Mouse (Mus musculus): ENCODE measurements around the gene Pan3.

Pan3 gene

GRCm38 (mm10) chr5:147430936-147431839 lies 1.2 kb downstream of the Pan3 start:
- in situ Hi-C loops (cut with MboI): no loop called here

- in situ Hi-C loops (cut with MboI): no loop called here
Measured at GRCm38 (mm10) chr5:147432927-147433326, 3.0 kb downstream of the Pan3 start.

DNA sequence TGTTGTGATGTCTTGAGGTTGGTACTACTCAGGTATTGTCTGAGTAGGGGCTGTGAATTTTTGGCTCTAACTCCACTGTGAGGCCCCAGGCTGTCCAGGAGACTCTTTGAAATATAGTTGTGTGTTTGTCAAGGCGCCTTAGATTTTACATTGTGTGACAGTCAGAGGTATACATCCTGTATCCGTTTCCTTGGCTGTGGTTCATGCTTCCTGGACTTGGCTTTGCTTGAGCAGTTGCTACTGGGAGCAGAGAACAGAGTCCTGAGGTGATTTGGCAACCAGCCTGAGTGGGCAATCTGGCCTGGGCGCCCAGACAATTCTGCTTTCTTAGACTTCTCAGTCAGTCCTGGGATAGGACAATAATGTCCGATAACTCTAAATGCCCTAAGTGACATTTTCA lies 5.3 kb downstream of the Pan3 start:
- in situ Hi-C loops (cut with MboI): no loop called here

DNA sequence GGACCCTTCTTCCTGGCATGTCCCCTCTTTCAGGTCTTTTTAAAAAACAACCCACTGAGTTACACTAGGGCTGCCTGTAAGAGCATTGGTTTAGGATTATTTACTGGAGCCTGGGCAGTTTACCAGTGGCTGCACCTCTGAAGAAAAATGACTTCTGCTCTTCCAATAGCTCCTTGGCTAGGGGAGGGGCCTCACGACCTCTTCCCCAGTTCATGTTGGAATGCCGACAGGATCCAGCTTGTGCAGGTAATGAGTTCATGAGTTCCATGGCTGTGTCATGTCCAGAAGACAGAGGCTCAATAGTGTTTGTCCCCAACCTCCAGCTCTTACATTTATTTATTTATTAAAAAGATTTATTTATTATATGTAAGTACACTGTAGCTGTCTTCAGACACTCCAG lies 5.8 kb downstream of the Pan3 start:
- in situ Hi-C loops (cut with MboI): no loop called here

- in situ Hi-C loops (cut with MboI): no loop called here
Measured at GRCm38 (mm10) chr5:147436491-147436890, 6.5 kb downstream of the Pan3 start.

GRCm38 (mm10) chr5:147440996-147441507 lies 11.1 kb downstream of the Pan3 start:
- in situ Hi-C loops (cut with MboI): no loop called here

- in situ Hi-C loops (cut with MboI): no loop called here
Measured at GRCm38 (mm10) chr5:147441979-147442378, 12.0 kb downstream of the Pan3 start.

- in situ Hi-C loops (cut with MboI): no loop called here
Measured at GRCm38 (mm10) chr5:147442741-147443140, 12.8 kb downstream of the Pan3 start.

DNA sequence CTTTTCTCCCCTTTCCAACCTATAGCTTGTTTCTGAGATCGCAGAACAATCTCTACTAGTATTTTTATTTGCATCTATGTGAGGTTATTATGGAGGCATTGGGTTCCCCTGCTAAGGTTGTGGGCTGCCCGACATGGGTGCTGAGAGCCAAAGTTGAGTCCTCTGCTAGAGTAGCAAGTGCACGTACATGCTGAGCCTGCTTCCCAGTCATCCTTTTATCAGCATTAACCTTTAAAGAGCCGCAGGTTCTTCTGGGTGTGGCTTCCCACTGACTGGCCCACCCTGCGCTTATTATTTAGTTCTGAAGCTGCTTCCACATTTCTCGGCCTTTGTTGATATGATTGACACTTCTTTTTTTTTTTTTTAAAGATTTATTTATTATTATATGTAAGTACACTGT lies 14.3 kb downstream of the Pan3 start:
- in situ Hi-C loops (cut with MboI): no loop called here

- in situ Hi-C loops (cut with MboI): no loop called here
Measured at GRCm38 (mm10) chr5:147444757-147445156, 14.8 kb downstream of the Pan3 start.

DNA sequence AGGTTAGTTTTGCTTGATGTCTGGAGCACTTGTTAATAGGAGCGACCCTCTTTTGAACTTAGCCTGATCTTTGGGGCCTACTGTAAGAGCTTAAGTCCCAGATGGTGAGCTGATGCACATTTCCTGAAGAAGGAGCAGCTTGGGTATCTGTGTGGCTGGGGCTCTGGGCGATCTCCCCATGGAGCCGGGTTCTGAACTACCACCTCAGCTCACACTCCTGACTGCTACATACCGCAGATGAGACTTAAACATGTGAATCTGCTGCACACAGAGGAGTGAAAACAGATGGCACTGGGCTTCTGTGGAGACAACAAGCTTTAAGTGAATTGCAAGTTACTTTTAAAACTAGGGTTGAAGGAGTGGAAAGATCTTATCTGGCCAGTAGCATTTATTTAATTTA lies 15.3 kb downstream of the Pan3 start:
- in situ Hi-C loops (cut with MboI): no loop called here

DNA sequence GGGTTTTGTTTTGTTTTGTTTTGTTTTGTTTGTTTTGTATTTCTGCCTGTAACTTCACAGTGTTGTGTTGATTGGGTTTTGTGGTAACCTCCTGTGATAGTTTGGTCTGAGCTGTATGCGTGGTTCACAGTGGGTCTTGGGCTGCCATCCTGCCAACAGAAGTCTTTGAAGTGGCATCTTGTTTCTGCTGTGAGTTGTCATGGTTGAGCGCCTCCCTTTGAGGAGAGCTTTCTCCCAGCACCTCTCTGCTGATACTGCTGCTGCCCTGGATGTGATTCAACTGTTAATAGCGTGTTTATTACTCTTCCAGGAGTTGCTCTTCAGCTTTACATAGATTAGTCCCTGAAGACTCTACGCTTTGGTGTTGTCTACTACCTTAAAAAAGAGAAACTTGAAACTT lies 18.6 kb downstream of the Pan3 start:
- in situ Hi-C loops (cut with MboI): no loop called here

DNA sequence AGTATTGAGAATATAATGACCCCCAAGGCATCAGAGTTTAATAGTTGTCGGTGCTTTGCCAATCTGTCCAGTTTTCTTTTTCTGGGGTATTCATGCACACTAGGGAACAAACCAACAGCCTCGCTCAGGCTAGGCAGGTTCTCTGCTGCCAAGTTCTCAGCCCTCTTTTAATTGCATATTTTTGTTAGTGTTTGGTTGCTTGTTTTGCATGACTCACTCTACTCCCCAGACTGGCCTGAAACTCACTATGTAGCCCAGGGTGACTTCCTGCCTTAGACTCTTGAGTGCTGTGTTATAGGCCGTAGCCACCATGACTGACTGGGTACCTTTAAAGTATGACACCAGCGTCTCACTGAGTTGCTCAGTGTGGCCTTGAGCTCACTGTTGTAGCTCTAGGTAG lies 19.0 kb downstream of the Pan3 start:
- in situ Hi-C loops (cut with MboI): no loop called here

- in situ Hi-C loops (cut with MboI): no loop called here
Measured at GRCm38 (mm10) chr5:147456491-147456890, 26.5 kb downstream of the Pan3 start.

DNA sequence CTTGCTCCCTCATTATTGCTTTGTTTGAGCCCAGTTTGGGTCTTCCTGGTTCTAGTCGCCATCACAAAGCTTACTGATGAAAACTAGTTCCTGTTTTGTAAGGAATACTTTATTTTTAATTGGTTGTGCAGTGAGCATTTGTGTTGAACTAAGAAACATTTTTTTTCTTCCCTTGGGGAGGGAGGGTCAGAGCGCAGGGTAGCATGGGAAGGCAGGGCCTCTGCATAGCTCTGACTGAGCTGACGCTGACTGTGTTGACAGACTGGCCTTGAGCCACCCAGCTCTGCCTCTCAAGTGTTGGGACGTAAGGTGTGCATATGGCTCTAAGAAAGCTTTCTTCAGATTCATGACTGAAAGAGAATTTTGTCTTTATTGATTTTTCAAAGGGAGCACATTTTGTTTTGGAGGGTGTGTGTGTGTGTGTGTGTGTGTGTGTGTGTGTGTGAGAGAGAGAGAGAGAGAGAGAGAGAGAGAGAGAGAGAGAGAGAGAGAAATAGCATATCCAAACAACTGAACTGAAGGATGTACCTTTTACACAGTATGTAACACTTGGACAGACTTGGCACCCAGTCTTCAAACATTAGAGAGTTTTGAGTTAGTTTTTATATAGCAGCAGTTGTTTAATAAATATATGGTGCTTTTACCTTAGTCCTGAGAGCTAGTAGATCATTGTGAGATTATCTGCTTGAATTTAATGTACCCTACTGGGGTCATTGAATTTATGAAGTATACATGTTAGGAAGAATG lies 30.0 kb downstream of the Pan3 start:
- in situ Hi-C loops (cut with MboI): no loop called here

GRCm38 (mm10) chr5:147463251-147463650 lies 33.3 kb downstream of the Pan3 start:
- in situ Hi-C loops (cut with MboI): no loop called here

DNA sequence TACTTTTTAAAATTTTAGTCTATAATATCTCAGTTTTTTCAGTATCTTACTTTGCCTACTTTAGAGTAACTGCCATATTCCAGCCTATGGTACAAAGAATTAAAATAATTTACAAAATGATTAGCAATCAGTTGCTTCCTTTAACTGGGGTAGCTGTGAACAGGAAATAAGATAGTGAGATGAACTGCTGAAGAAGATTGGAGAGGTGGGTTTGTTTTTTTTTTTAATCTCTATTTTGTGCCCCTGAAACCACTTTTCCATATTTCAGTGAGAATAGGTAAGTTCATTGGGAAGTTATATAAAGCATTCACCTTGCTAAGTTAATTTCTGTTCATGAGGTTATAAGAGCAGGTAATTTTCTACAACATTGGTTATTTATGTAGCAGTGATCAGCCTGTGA lies 36.4 kb downstream of the Pan3 start:
- in situ Hi-C loops (cut with MboI): no loop called here

- in situ Hi-C loops (cut with MboI): no loop called here
Measured at GRCm38 (mm10) chr5:147471163-147471562, 41.2 kb downstream of the Pan3 start.

DNA sequence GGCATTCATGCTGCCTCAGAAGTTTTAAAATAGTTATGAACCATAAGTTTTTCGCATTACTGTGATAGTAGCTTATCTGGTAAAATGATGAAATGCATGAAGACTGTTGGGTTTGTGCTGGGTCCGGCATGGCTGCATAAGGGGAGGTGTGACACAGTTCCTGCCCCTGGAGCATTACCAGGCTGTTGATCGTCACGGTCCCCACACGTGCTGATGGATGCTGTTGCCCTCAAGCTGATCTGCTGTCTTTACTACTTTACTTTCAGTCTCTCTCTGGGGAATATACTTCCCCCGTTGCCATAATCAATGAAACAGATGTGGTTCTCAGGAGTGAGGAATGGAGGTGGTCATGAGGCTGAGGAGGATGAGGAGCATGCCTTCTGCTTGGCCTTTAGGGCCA lies 43.1 kb downstream of the Pan3 start:
- in situ Hi-C loops (cut with MboI): no loop called here

- in situ Hi-C loops (cut with MboI): no loop called here
Measured at GRCm38 (mm10) chr5:147473856-147474255, 43.9 kb downstream of the Pan3 start.

DNA sequence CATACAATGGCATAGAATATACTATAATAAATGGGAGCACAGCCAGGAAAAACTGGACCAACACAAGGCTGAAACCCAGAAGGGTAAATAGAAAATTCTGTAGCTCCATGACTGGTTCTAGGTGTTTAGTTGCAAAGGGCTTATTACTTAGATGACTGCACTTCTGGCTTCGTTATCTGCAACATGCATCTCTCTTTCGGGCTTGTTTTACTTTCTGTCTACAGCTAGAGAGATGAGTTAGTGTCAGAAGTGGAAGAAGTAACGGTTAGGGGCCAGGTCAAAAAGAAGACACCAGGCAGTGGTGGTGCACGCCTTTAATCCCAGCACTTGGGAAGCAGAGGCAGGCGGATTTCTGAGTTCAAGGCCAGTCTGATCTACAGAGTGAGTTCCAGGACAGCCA lies 46.1 kb downstream of the Pan3 start:
- in situ Hi-C loops (cut with MboI): no loop called here

DNA sequence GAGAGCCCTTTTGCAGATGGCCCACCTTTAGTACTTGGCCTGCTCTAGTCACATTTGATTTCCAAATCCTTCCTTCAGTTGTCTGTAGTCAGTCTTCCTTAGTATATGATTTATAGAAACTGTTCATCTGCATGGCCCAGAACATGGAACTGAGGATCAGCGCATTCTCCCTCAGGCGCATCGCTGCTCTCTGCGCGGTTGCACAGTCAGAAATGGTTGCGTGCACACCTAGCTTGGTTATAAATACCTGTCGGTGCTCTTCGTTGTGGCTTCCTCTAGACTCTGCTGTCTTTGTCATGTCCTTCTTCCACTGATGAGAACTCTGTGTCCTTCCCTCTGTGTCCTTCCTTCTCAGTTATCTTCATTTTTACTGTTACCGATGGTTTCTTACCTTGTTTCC lies 47.1 kb downstream of the Pan3 start:
- in situ Hi-C loops (cut with MboI): no loop called here

DNA sequence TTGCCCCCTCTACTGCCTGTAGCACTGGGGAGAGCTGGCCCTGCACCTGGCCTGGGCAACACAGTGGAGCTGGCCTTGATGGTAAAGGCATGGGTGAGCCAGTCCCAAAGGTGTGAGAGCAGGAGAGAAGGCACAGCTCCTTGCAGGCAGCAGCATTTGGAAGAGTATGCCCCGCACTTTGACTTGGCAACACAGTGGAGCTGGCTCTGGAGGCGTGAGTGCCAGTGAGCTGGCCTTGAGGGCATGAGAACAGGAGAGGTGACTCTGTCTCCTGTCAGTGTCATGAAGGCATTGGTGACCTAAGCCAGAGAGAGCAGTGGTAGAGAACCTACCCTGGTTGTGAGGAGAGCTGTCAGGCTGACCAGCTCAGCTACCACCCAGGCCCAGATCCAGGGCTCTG lies 49.4 kb downstream of the Pan3 start:
- in situ Hi-C loops (cut with MboI): no loop called here
